Mouse (Mus musculus) forebrain, postnatal 0 days (tissue): ENCODE data around the gene Cybrd1. TPM values are rescaled to one million over a fixed set of nuclear protein-coding genes. Genes with fewer than 3 reads are reported as not detected.

ENCODE experiments used
- ATAC-seq: fragments of 200-750 bp; cut with Nextera tagmentation; 2 replicates; pipeline ENCODE4 v1.8.0; 2017; ENCODE audit warnings: mild to moderate bottlenecking, moderate library complexity
- DNase-seq: peaks from one replicate; pipeline ENCODE4 v3.0.0-alpha.2; 2015
- H3K27ac ChIP-seq: fragments of 300-500 bp; sonication (generic); 2 replicates; pipeline ENCODE4 v1.5.1; 2014; ENCODE audit warnings: low read depth, mild to moderate bottlenecking, antibody characterized with exemption, low read length, moderate library complexity, mixed read lengths
- H3K27me3 ChIP-seq: fragments of 300-500 bp; sonication (generic); 2 replicates; pipeline ENCODE4 v1.6.1; 2014; ENCODE audit warnings: mild to moderate bottlenecking, low read length, mixed read lengths; ENCODE audit not compliant: insufficient read depth
- H3K36me3 ChIP-seq: fragments of 300-500 bp; sonication (generic); 2 replicates; pipeline ENCODE4 v1.6.1; 2014; ENCODE audit warnings: mild to moderate bottlenecking, moderate library complexity; ENCODE audit not compliant: insufficient read depth
- H3K4me1 ChIP-seq: fragments of 300-500 bp; sonication (generic); 2 replicates; pipeline ENCODE4 v1.6.1; 2014; ENCODE audit warnings: antibody characterized with exemption; ENCODE audit not compliant: insufficient read depth
- H3K4me2 ChIP-seq: fragments of 300-500 bp; sonication (generic); 2 replicates; pipeline ENCODE4 v1.6.1; 2014; ENCODE audit warnings: low read depth, mild to moderate bottlenecking, moderate library complexity
- H3K4me3 ChIP-seq: fragments of 300-500 bp; sonication (generic); 2 replicates; pipeline ENCODE4 v1.5.1; 2014; ENCODE audit warnings: low read depth, low read length, mixed read lengths
- H3K9ac ChIP-seq: fragments of 300-500 bp; sonication (generic); 2 replicates; pipeline ENCODE4 v1.6.1; 2014; ENCODE audit warnings: mild to moderate bottlenecking
- H3K9me3 ChIP-seq: fragments of 300-500 bp; sonication (generic); 2 replicates; pipeline ENCODE4 v1.6.1; 2016; ENCODE audit warnings: low read length
- CTCF ChIP-seq: sonication (generic); IDR thresholded peaks from 2 replicates; pipeline ENCODE4 v1.5.1; 2016; ENCODE audit warnings: antibody characterized with exemption, control low read depth, low read depth
- WGBS: fragments of 180-500 bp; shearing (Covaris S2); extraction: QIAGEN DNeasy Blood & Tissue Kit; methylation state at CpG from one replicate; pipeline ENCODE4 v1.1.7; 2014; 5-methylcytosine and 5-hydroxymethylcytosine counted together
- polyA plus RNA-seq: library from polyadenylated mRNA; unstranded; fragments of >200 nt; fragmentation: Nextera tagmentation; extraction: Ambion mirVana; gene quantifications from 2 replicates; pipeline ENCODE4 v1.2.1, GENCODE M21; 2015
- total RNA-seq: library from RNA; depleted of rRNA; stranded (reverse); fragments of >200 nt; gene quantifications from 2 replicates; pipeline ENCODE4 v1.2.3, GENCODE M21; 2014

Cybrd1 gene
- total and polyA plus RNA-seq, 2 experiments from 2014 or later: 2.5 to 7.0 TPM

- no peak for TF ChIP-seq CTCF
- no peak for DNase-seq
- ATAC-seq: no peak
Measured at GRCm38 (mm10) chr2:71123591-71123990, 5.9 kb downstream of the Cybrd1 start.

GRCm38 (mm10) chr2:71127779-71128534 lies 10.2 kb downstream of the Cybrd1 start:
- TF ChIP-seq CTCF: no peak
- no peak overlapping the region for H3K27ac ChIP-seq
- no peaks in the 10 kb centered on the region for H3K4me1 ChIP-seq
- no peaks in the 10 kb centered on the region for H3K9me3 ChIP-seq
- no peaks in the 10 kb centered on the region for H3K36me3 ChIP-seq
- ATAC-seq (no peak), DNase-seq (no peak)
- no peak overlapping the region for H3K4me2 ChIP-seq
- H3K4me3 ChIP-seq: no peak overlapping the region
- H3K27me3 ChIP-seq: no peaks in the 10 kb centered on the region
- H3K9ac ChIP-seq: no peak overlapping the region
- 78% methylated on average over 10 of the region's 10 CpGs for WGBS

More at GRCm38 (mm10) chr2:71123591-71123990, 5.9 kb downstream of the Cybrd1 start:
- Histone ChIP-seq H3K9me3 (no peaks in the 10 kb centered on the region), H3K9ac (no peak overlapping the region), H3K4me1 (no peaks in the 10 kb centered on the region), H3K4me3 (no peak overlapping the region), H3K4me2 (no peak overlapping the region), H3K27ac (no peak overlapping the region), H3K27me3 (0 out of 2 replicates have a peak, but pooled peaks cover under 1% of the 10 kb centered on the region), H3K36me3 (no peaks in the 10 kb centered on the region)
- WGBS: 34% methylated on average over 2 of the region's 2 CpGs

GRCm38 (mm10) chr2:71130366-71130765 lies 12.6 kb downstream of the Cybrd1 start:
- H3K9ac ChIP-seq: no peak overlapping the region
- no peaks in the 10 kb centered on the region for H3K9me3 ChIP-seq
- no peaks in the 10 kb centered on the region for H3K4me1 ChIP-seq
- WGBS: 90% methylated on average over 2 of the region's 2 CpGs
- H3K4me3 ChIP-seq: no peak overlapping the region
- H3K36me3 ChIP-seq: no peaks in the 10 kb centered on the region
- ATAC-seq (no peak), DNase-seq (no peak)
- H3K4me2 ChIP-seq: no peak overlapping the region
- TF ChIP-seq CTCF: no peak
- H3K27me3 ChIP-seq: no peaks in the 10 kb centered on the region
- no peak overlapping the region for H3K27ac ChIP-seq

GRCm38 (mm10) chr2:71131866-71132496 lies 14.3 kb downstream of the Cybrd1 start:
- no peaks in the 10 kb centered on the region for H3K27me3 ChIP-seq
- WGBS: 83% methylated on average over 3 of the region's 3 CpGs
- H3K4me3 ChIP-seq: no peak overlapping the region
- no peak for TF ChIP-seq CTCF
- H3K9me3 ChIP-seq: no peaks in the 10 kb centered on the region
- H3K27ac ChIP-seq: no peak overlapping the region
- no peaks in the 10 kb centered on the region for H3K4me1 ChIP-seq
- no peak overlapping the region for H3K9ac ChIP-seq
- DNase-seq (no peak), ATAC-seq (no peak)
- no peaks in the 10 kb centered on the region for H3K36me3 ChIP-seq
- H3K4me2 ChIP-seq: no peak overlapping the region

- H3K27me3 ChIP-seq: no peaks in the 10 kb centered on the region
- H3K9me3 ChIP-seq: no peaks in the 10 kb centered on the region
- H3K9ac ChIP-seq: no peak overlapping the region
- no peak for ATAC-seq
- no peak for DNase-seq
- H3K4me3 ChIP-seq: no peak overlapping the region
- H3K27ac ChIP-seq: no peak overlapping the region
- H3K4me2 ChIP-seq: no peak overlapping the region
- 87% methylated on average over 9 of the region's 9 CpGs for WGBS
- H3K4me1 ChIP-seq: no peaks in the 10 kb centered on the region
- no peak for TF ChIP-seq CTCF
- H3K36me3 ChIP-seq: no peaks in the 10 kb centered on the region
Measured at GRCm38 (mm10) chr2:71134041-71134505, 16.4 kb downstream of the Cybrd1 start.

- WGBS: 73% methylated on average over 5 of the region's 5 CpGs
- Histone ChIP-seq H3K4me2 (no peak overlapping the region), H3K4me3 (no peak overlapping the region), H3K9me3 (no peaks in the 10 kb centered on the region), H3K4me1 (no peaks in the 10 kb centered on the region), H3K36me3 (no peaks in the 10 kb centered on the region), H3K27me3 (no peaks in the 10 kb centered on the region), H3K27ac (no peak overlapping the region), H3K9ac (no peak overlapping the region)
- no peak for TF ChIP-seq CTCF
- ATAC-seq (no peak), DNase-seq (no peak)
Measured at GRCm38 (mm10) chr2:71134836-71135235, 17.1 kb downstream of the Cybrd1 start.

- WGBS: 73% methylated on average over 4 of the region's 4 CpGs
- no peak for ATAC-seq
Measured at GRCm38 (mm10) chr2:71140622-71141021, 22.9 kb downstream of the Cybrd1 start.

More at GRCm38 (mm10) chr2:71140622-71141021, 22.9 kb downstream of the Cybrd1 start:
- no peak overlapping the region for H3K9ac ChIP-seq
- no peak for DNase-seq
- H3K27me3 ChIP-seq: no peaks in the 10 kb centered on the region
- no peak overlapping the region for H3K27ac ChIP-seq
- no peaks in the 10 kb centered on the region for H3K4me1 ChIP-seq
- no peak overlapping the region for H3K4me2 ChIP-seq
- no peak for TF ChIP-seq CTCF
- no peaks in the 10 kb centered on the region for H3K9me3 ChIP-seq
- no peak overlapping the region for H3K4me3 ChIP-seq
- no peaks in the 10 kb centered on the region for H3K36me3 ChIP-seq
